Mouse (Mus musculus): ENCODE measurements around the gene Akirin1. TPM values are rescaled to one million over a fixed set of nuclear protein-coding genes. Genes with fewer than 3 reads are reported as not detected.

Gene Akirin1
- polyA plus RNA-seq, 1 experiment = 42.9 TPM

- H3K4me1 ChIP-seq (ENCODE audit: control insufficient read depth, insufficient read depth, low read length) = no peaks in the 10 kb centered on the region
- no peak for TF ChIP-seq POLR2A (IDR thresholded peaks at IDR 0.05; ENCODE audit: control insufficient read depth, low read depth, low read length)
- TF ChIP-seq CTCF (IDR thresholded peaks at IDR 0.05; ENCODE audit: control insufficient read depth, insufficient read depth, insufficient replicate concordance, low read depth, low read length) = no peak
- no peaks in the 10 kb centered on the region for H3K36me3 ChIP-seq (ENCODE audit: control insufficient read depth, insufficient read depth, low read length)
- no peaks in the 10 kb centered on the region for H3K27me3 ChIP-seq (ENCODE audit: control insufficient read depth, insufficient read depth, low read length)
- peak overlapping the region; percentile 97 for H3K27ac ChIP-seq (ENCODE audit: control insufficient read depth, insufficient read depth, low read depth, low read length)
- peak overlapping the region; percentile 96 for H3K4me3 ChIP-seq (ENCODE audit: control insufficient read depth, low read depth, low read length)
Measured at GRCm38 (mm10) chr4:123718434-123718780, 31.7 kb downstream of the Akirin1 start.

GRCm38 (mm10) chr4:123717574-123718433, 32.3 kb downstream of the Akirin1 start, which contains the start of gene Ndufs5:
Gene Ndufs5, minus strand, starts transcription at chr4:123718202.
- Histone ChIP-seq H3K4me3 (ENCODE audit: control insufficient read depth, low read depth, low read length) (peak within 1 kb of the TSS; percentile 96), H3K27ac (ENCODE audit: control insufficient read depth, insufficient read depth, low read depth, low read length) (peak within 1 kb of the TSS; percentile 97), H3K4me1 (ENCODE audit: control insufficient read depth, insufficient read depth, low read length) (no peaks in the 10 kb centered on the region), H3K36me3 (ENCODE audit: control insufficient read depth, insufficient read depth, low read length) (no peaks in the 10 kb centered on the region), H3K27me3 (ENCODE audit: control insufficient read depth, insufficient read depth, low read length) (no peaks in the 10 kb centered on the region)
- TF ChIP-seq POLR2A (IDR thresholded peaks at IDR 0.05; ENCODE audit: control insufficient read depth, low read depth, low read length) (peak; percentile 98), CTCF (IDR thresholded peaks at IDR 0.05; ENCODE audit: control insufficient read depth, insufficient read depth, insufficient replicate concordance, low read depth, low read length) (no peak)

- Histone ChIP-seq H3K4me1 (ENCODE audit: control insufficient read depth, insufficient read depth, low read length) (no peaks in the 10 kb centered on the region), H3K4me3 (ENCODE audit: control insufficient read depth, low read depth, low read length) (no peak overlapping the region), H3K36me3 (ENCODE audit: control insufficient read depth, insufficient read depth, low read length) (no peaks in the 10 kb centered on the region; the same call in 1 of the 2 replicates), H3K27ac (ENCODE audit: control insufficient read depth, insufficient read depth, low read depth, low read length) (no peak overlapping the region), H3K27me3 (ENCODE audit: control insufficient read depth, insufficient read depth, low read length) (no peaks in the 10 kb centered on the region)
- TF ChIP-seq POLR2A (IDR thresholded peaks at IDR 0.05; ENCODE audit: control insufficient read depth, low read depth, low read length) (no peak), CTCF (IDR thresholded peaks at IDR 0.05; ENCODE audit: control insufficient read depth, insufficient read depth, insufficient replicate concordance, low read depth, low read length) (no peak)
Measured at GRCm38 (mm10) chr4:123712431-123712830, 37.7 kb downstream of the Akirin1 start.

GRCm38 (mm10) chr4:123707340-123707739, 42.8 kb downstream of the Akirin1 start:
- no peak overlapping the region for H3K27ac ChIP-seq (ENCODE audit: control insufficient read depth, insufficient read depth, low read depth, low read length)
- H3K36me3 ChIP-seq (ENCODE audit: control insufficient read depth, insufficient read depth, low read length) = no peaks in the 10 kb centered on the region; the same call in 1 of the 2 replicates
- no peaks in the 10 kb centered on the region for H3K27me3 ChIP-seq (ENCODE audit: control insufficient read depth, insufficient read depth, low read length)
- no peaks in the 10 kb centered on the region for H3K4me1 ChIP-seq (ENCODE audit: control insufficient read depth, insufficient read depth, low read length)
- TF ChIP-seq POLR2A (IDR thresholded peaks at IDR 0.05; ENCODE audit: control insufficient read depth, low read depth, low read length) (no peak), CTCF (IDR thresholded peaks at IDR 0.05; ENCODE audit: control insufficient read depth, insufficient read depth, insufficient replicate concordance, low read depth, low read length) (no peak)
- no peak overlapping the region for H3K4me3 ChIP-seq (ENCODE audit: control insufficient read depth, low read depth, low read length)

- no peak overlapping the region for H3K4me3 ChIP-seq (ENCODE audit: control insufficient read depth, low read depth, low read length)
- H3K27me3 ChIP-seq (ENCODE audit: control insufficient read depth, insufficient read depth, low read length) = no peaks in the 10 kb centered on the region
- TF ChIP-seq POLR2A (IDR thresholded peaks at IDR 0.05; ENCODE audit: control insufficient read depth, low read depth, low read length) (no peak), CTCF (IDR thresholded peaks at IDR 0.05; ENCODE audit: control insufficient read depth, insufficient read depth, insufficient replicate concordance, low read depth, low read length) (no peak)
- no peak overlapping the region for H3K27ac ChIP-seq (ENCODE audit: control insufficient read depth, insufficient read depth, low read depth, low read length)
- H3K36me3 ChIP-seq (ENCODE audit: control insufficient read depth, insufficient read depth, low read length) = no peaks in the 10 kb centered on the region
- H3K4me1 ChIP-seq (ENCODE audit: control insufficient read depth, insufficient read depth, low read length) = no peaks in the 10 kb centered on the region
Measured at GRCm38 (mm10) chr4:123705340-123705739, 44.8 kb downstream of the Akirin1 start.

GRCm38 (mm10) chr4:123693384-123693783, 56.8 kb downstream of the Akirin1 start:
- Histone ChIP-seq H3K4me1 (ENCODE audit: control insufficient read depth, insufficient read depth, low read length) (peaks cover 3% of the 10 kb centered on the region), H3K36me3 (ENCODE audit: control insufficient read depth, insufficient read depth, low read length) (no peaks in the 10 kb centered on the region), H3K27ac (ENCODE audit: control insufficient read depth, insufficient read depth, low read depth, low read length) (no peak overlapping the region), H3K4me3 (ENCODE audit: control insufficient read depth, low read depth, low read length) (no peak overlapping the region), H3K27me3 (ENCODE audit: control insufficient read depth, insufficient read depth, low read length) (no peaks in the 10 kb centered on the region)
- TF ChIP-seq POLR2A (IDR thresholded peaks at IDR 0.05; ENCODE audit: control insufficient read depth, low read depth, low read length) = no peak
- TF ChIP-seq CTCF (IDR thresholded peaks at IDR 0.05; ENCODE audit: control insufficient read depth, insufficient read depth, insufficient replicate concordance, low read depth, low read length) = no peak

- H3K27ac ChIP-seq (ENCODE audit: control insufficient read depth, insufficient read depth, low read depth, low read length) = 0 out of 2 replicates have a peak overlapping the region, but pooled peaks have one; percentile 8
- H3K4me1 ChIP-seq (ENCODE audit: control insufficient read depth, insufficient read depth, low read length) = peaks cover 7% of the 10 kb centered on the region
- H3K27me3 ChIP-seq (ENCODE audit: control insufficient read depth, insufficient read depth, low read length) = no peaks in the 10 kb centered on the region
- H3K36me3 ChIP-seq (ENCODE audit: control insufficient read depth, insufficient read depth, low read length) = no peaks in the 10 kb centered on the region
- TF ChIP-seq CTCF (IDR thresholded peaks at IDR 0.05; ENCODE audit: control insufficient read depth, insufficient read depth, insufficient replicate concordance, low read depth, low read length) (no peak), POLR2A (IDR thresholded peaks at IDR 0.05; ENCODE audit: control insufficient read depth, low read depth, low read length) (no peak)
- H3K4me3 ChIP-seq (ENCODE audit: control insufficient read depth, low read depth, low read length) = no peak overlapping the region
Measured at GRCm38 (mm10) chr4:123692071-123692470, 58.1 kb downstream of the Akirin1 start.

All from testis, adult 2 months (tissue).